Mouse (Mus musculus): ENCODE measurements at regions not wholly inside any gene's neighbourhood (a gene's known extent, or its start where the extent isn't known, plus 50 kb on each side); places are given as distances from the start of the nearest gene placed in this dataset.

GRCm38 (mm10) chr11:63217049-63217448 is 88.3 kb downstream of the Pmp22 start:
- TF ChIP-seq CTCF (IDR thresholded peaks at IDR 0.05; ENCODE audit: low read depth, low read length) (no peak), POLR2AphosphoS5 (IDR thresholded peaks at IDR 0.05; ENCODE audit: insufficient replicate concordance, low read depth, low read length) (no peak), TAL1 (conservative IDR thresholded peaks at IDR 0.05; ENCODE audit: low read depth, low read length) (no peak), GATA1 (IDR thresholded peaks at IDR 0.05; ENCODE audit: borderline replicate concordance, low read length) (no peak)

Data from G1E (cell line).